Mouse (Mus musculus) liver, postnatal 0 days (tissue): ENCODE measurements around the gene Porcn.

Experiments used
- CTCF ChIP-seq: sonication (generic); IDR thresholded peaks from 2 replicates; pipeline ENCODE4 v1.5.1; 2016; ENCODE audit warnings: antibody characterized with exemption, low read depth
- EP300 ChIP-seq: IDR thresholded peaks from 2 replicates; pipeline ENCODE4 v1.6.1; 2016; ENCODE audit warnings: antibody characterized with exemption, low read depth, mild to moderate bottlenecking

DNA sequence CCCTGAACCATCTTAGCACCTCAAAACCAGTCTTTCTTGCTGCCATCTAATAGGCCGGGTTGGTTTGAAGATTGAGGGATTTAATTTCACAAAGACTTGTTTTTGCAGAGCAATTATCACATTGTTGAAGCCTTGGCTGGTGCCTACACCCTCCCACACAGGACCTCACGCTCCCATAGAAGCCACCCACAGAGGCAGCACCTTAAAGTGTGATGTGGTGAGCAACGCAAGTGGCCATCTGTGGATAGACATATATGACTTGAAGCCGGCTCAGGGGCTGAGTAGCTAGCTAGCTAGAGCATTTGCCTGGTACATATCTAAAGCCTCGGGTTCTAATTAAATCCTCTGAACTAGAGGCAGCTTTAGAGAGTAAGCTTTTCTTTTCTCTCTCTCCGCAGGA lies 11.1 kb upstream of the Porcn start:
- TF ChIP-seq CTCF (no peak), EP300 (no peak)
